Mouse (Mus musculus) adrenal gland (tissue): ENCODE results near the gene Atp2b2.
"Not testable (repeated sequence)": the region's sequence is repeated elsewhere in the genome, so short reads cannot be mapped to it uniquely, and the experiment has no call there.

Experiments used
- intact Hi-C: fragments of 180-260 bp; cut with DNase I; formaldehyde crosslinking; loops from one replicate; pipeline ENCODE4 v1.15.1; 2025
- microRNA-seq, 2 experiments: library from miRNA; unstranded; fragments of <30 nt; microRNA quantifications; one replicate each; pipeline ENCODE4; 2019

The Atp2b2 gene

GRCm38 (mm10) chr6:113731296-113731695 lies 311.1 kb downstream of the Atp2b2 start:
- intact Hi-C loops = no loop called here

- intact Hi-C loops = no loop called here
Measured at GRCm38 (mm10) chr6:113728181-113728580, 314.2 kb downstream of the Atp2b2 start.

GRCm38 (mm10) chr6:113721061-113721460 lies 321.4 kb downstream of the Atp2b2 start:
- intact Hi-C loops = no loop called here

- intact Hi-C loops = no loop called here
Measured at GRCm38 (mm10) chr6:113719878-113720277, 322.5 kb downstream of the Atp2b2 start, which contains the start of gene Ghrl. Ghrl (minus strand) TSS chr6:113719880.

- intact Hi-C loops = no loop called here
Measured at GRCm38 (mm10) chr6:113717541-113717940, 324.9 kb downstream of the Atp2b2 start.

- intact Hi-C loops = no loop called here
Measured at GRCm38 (mm10) chr6:113714797-113715196, 327.6 kb downstream of the Atp2b2 start.

GRCm38 (mm10) chr6:113714276-113714675 lies 328.1 kb downstream of the Atp2b2 start:
- intact Hi-C loops = no loop called here

GRCm38 (mm10) chr6:113713389-113713788 lies 329.0 kb downstream of the Atp2b2 start:
- intact Hi-C loops = not testable (repeated sequence)

GRCm38 (mm10) chr6:113712718-113713117 lies 329.7 kb downstream of the Atp2b2 start:
- intact Hi-C loops = no loop called here

- intact Hi-C loops = no loop called here
Measured at GRCm38 (mm10) chr6:113697222-113698205, 344.9 kb downstream of the Atp2b2 start.

- intact Hi-C loops = no loop called here
Measured at GRCm38 (mm10) chr6:113696582-113697221, 345.7 kb downstream of the Atp2b2 start, which contains the start of gene Tatdn2. Tatdn2 (plus strand) TSS chr6:113697050.

GRCm38 (mm10) chr6:113695766-113696355 lies 346.6 kb downstream of the Atp2b2 start:
- intact Hi-C loops = no loop called here

GRCm38 (mm10) chr6:113695203-113695602 lies 347.2 kb downstream of the Atp2b2 start:
- intact Hi-C loops = no loop called here

Small RNA genes within 50 kb of the gene (microRNA-seq; reads per million reads assigned to microRNA genes)
- gene Mir7042 = 0.49 to 1.1 reads per million in 2 experiments
